Mouse (Mus musculus) midbrain, embryonic 11.5 days (tissue): ENCODE data around the gene Nelfa. TPM values are rescaled to one million over a fixed set of nuclear protein-coding genes. Genes with fewer than 3 reads are reported as not detected.

Experiments used
- ATAC-seq: fragments of 200-750 bp; cut with Nextera tagmentation; 2 replicates; pipeline ENCODE4 v1.8.0; 2017; ENCODE audit warnings: moderate TSS enrichment, moderate library complexity; ENCODE audit not compliant: low FRiP score
- DNase-seq: peaks from one replicate; pipeline ENCODE4 v3.0.0; 2015; ENCODE audit warnings: low spot score; ENCODE audit errors: missing footprints
- H3K27ac ChIP-seq: fragments of 300-500 bp; sonication (generic); 2 replicates; pipeline ENCODE4 v1.5.1; 2014; ENCODE audit warnings: low read depth, low read length
- H3K27me3 ChIP-seq: fragments of 300-500 bp; sonication (generic); 2 replicates; pipeline ENCODE4 v1.6.1; 2014; ENCODE audit warnings: mild to moderate bottlenecking, low read length, moderate library complexity, mixed read lengths; ENCODE audit not compliant: control insufficient read depth, insufficient read depth
- H3K36me3 ChIP-seq: fragments of 300-500 bp; sonication (generic); 2 replicates; pipeline ENCODE4 v1.6.1; 2014; ENCODE audit warnings: mild to moderate bottlenecking, low read length, moderate library complexity, mixed read lengths; ENCODE audit not compliant: control insufficient read depth, insufficient read depth
- H3K4me1 ChIP-seq: fragments of 300-500 bp; sonication (generic); 2 replicates; pipeline ENCODE4 v1.6.1; 2014; ENCODE audit warnings: low read length; ENCODE audit not compliant: control insufficient read depth, insufficient read depth
- H3K4me2 ChIP-seq: fragments of 300-500 bp; sonication (generic); 2 replicates; pipeline ENCODE4 v1.6.1; 2014; ENCODE audit warnings: mild to moderate bottlenecking, moderate library complexity
- H3K4me3 ChIP-seq: fragments of 300-500 bp; sonication (generic); 2 replicates; pipeline ENCODE4 v1.5.1; 2014; ENCODE audit warnings: low read depth, low read length
- H3K9ac ChIP-seq: fragments of 300-500 bp; sonication (generic); 2 replicates; pipeline ENCODE4 v1.6.1; 2014; ENCODE audit warnings: low read length
- H3K9me3 ChIP-seq: fragments of 300-500 bp; sonication (generic); 2 replicates; pipeline ENCODE4 v1.6.1; 2016; ENCODE audit warnings: low read length; ENCODE audit not compliant: control insufficient read depth
- WGBS: fragments of 180-500 bp; shearing (Covaris S2); extraction: QIAGEN DNeasy Blood & Tissue Kit; methylation state at CpG from one replicate; pipeline ENCODE4 v1.1.7; 2014; 5-methylcytosine and 5-hydroxymethylcytosine counted together
- polyA plus RNA-seq: library from polyadenylated mRNA; unstranded; fragments of >200 nt; fragmentation: Nextera tagmentation; extraction: Ambion mirVana; gene quantifications from 2 replicates; pipeline ENCODE4 v1.2.1, GENCODE M21; 2014

Gene Nelfa
- 57.3 and 63.9 TPM in 2 replicates for polyA plus RNA-seq

GRCm38 (mm10) chr5:33936120-33936707 lies at the start of gene Nelfa:
Gene Nelfa (minus strand): TSS chr5:33936413.
- Histone ChIP-seq H3K4me3 (peak within 1 kb of the TSS; percentile 78), H3K4me1 (peaks cover 20% of the 10 kb centered on the region), H3K9me3 (peaks cover 9% of the 10 kb centered on the region; the same call in 1 of the 2 replicates), H3K36me3 (no peaks in the 10 kb centered on the region), H3K9ac (peak within 1 kb of the TSS; percentile 84), H3K27ac (peak within 1 kb of the TSS; percentile 82), H3K4me2 (peak within 1 kb of the TSS; percentile 64), H3K27me3 (no peaks in the 10 kb centered on the region)
- DNase-seq = peak; percentile 99
- peak; percentile 96 for ATAC-seq
- WGBS = 1% methylated on average over 61 of the region's 61 CpGs

DNA sequence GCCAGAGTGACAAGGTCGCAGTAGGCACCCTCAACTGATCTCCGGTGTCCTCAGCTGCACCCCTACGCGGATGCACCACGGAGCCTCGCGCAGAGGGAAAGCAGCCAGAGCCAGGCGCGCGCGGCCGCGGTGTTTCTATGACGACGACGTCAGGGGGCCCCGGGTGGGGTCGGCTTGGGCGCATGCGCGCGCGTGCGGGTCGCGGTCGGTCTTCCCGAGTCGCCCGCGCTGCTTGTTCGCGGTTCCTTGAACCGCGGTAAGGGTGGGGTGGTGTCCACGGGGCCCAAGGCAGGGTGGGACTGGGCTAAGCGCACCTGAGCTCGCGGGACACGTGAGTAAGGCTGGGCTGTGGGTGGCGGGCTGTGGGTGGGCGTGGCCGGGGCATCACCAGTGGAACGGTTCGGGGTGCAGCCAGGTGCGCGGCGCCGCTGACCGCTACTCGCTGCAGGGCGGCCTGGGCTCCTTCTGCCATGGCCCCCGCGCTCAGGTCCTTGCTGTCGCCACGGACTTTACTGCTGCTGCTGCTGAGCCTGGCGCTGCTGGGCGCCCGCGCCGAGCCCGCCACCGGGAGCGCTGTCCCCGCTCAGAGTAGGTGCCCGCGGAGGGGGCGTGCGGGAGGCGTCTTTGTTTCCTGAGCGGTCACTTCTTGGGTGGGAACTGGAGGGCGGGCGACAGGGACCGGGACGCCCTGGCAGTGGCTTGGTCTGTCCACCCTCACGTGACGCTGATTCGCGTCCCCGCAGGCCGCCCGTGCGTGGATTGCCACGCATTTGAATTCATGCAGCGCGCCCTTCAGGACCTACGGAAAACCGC lies 47.3 kb upstream of the Nelfa start, which contains the start of gene Gm1673:
TSS of gene Gm1673 (plus strand) at position 125 of the 813 bp plus-strand sequence.
- peak within 1 kb of the TSS; percentile 71 for H3K27ac ChIP-seq
- WGBS = under 1% methylated on average over 82 of the region's 88 CpGs
- peak within 1 kb of the TSS; percentile 85 for H3K9ac ChIP-seq
- H3K4me3 ChIP-seq = peak within 1 kb of the TSS; percentile 90
- peak within 1 kb of the TSS; percentile 71 for H3K4me2 ChIP-seq
- DNase-seq (peak; percentile 99), ATAC-seq (peak; percentile 92)
- H3K36me3 ChIP-seq = no peaks in the 10 kb centered on the region; the same call in 1 of the 2 replicates
- peaks cover 18% of the 10 kb centered on the region for H3K4me1 ChIP-seq
- no peaks in the 10 kb centered on the region for H3K9me3 ChIP-seq
- H3K27me3 ChIP-seq = no peaks in the 10 kb centered on the region

DNA sequence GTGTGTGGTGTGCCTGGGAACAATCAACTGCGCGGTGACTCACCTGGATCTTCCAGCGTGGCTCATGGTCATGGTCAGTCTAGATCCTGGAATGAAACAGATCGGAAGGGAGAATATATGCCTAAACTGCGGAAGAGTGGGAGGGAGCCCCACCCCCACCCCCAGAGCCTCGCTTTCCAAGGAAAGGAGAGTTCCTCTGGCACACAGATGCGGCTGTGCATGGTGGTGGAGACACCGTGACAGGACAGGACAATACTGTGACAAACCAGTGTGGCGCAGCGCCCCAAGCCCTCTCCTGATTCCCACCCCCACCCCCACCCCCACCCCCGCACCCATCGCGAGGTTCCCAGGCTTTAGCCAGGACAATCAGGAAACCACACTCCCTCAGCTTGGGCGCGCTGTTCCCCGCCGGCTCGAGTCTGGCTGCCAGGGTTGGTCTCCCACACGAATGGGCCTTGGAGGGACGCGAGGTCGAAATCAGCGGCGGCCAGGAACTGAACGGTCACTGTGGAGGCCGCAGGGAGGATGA lies 46.6 kb upstream of the Nelfa start:
- ATAC-seq (peak; percentile 59), DNase-seq (peak; percentile 86)
- H3K27ac ChIP-seq = peak overlapping the region; percentile 71
- peak overlapping the region; percentile 71 for H3K4me2 ChIP-seq
- peaks cover 18% of the 10 kb centered on the region for H3K4me1 ChIP-seq
- 4% methylated on average over 26 of the region's 26 CpGs for WGBS
- H3K4me3 ChIP-seq = peak overlapping the region; percentile 90
- peaks cover 4% of the 10 kb centered on the region; the same call in 1 of the 2 replicates for H3K36me3 ChIP-seq
- no peaks in the 10 kb centered on the region for H3K27me3 ChIP-seq
- H3K9me3 ChIP-seq = no peaks in the 10 kb centered on the region
- peak overlapping the region; percentile 85 for H3K9ac ChIP-seq

- ATAC-seq = no peak
- 41% methylated on average over 3 of the region's 3 CpGs for WGBS
These were observed 40.1 kb upstream of the Nelfa start for GRCm38 (mm10) chr5:33976267-33976666.

GRCm38 (mm10) chr5:33974736-33975135 lies 38.5 kb upstream of the Nelfa start:
- WGBS = 63% methylated on average over 2 of the region's 2 CpGs
- Histone ChIP-seq H3K4me2 (no peak overlapping the region), H3K4me1 (no peaks in the 10 kb centered on the region), H3K27ac (no peak overlapping the region), H3K4me3 (no peak overlapping the region), H3K9me3 (no peaks in the 10 kb centered on the region), H3K9ac (no peak overlapping the region), H3K36me3 (peaks cover 4% of the 10 kb centered on the region; the same call in 1 of the 2 replicates), H3K27me3 (no peaks in the 10 kb centered on the region)
- DNase-seq (no peak), ATAC-seq (no peak)

More at GRCm38 (mm10) chr5:33976267-33976666, 40.1 kb upstream of the Nelfa start:
- no peak for DNase-seq
- H3K36me3 ChIP-seq = peaks cover 4% of the 10 kb centered on the region; the same call in 1 of the 2 replicates
- H3K9me3 ChIP-seq = no peaks in the 10 kb centered on the region
- no peak overlapping the region for H3K4me2 ChIP-seq
- no peak overlapping the region for H3K9ac ChIP-seq
- no peak overlapping the region for H3K27ac ChIP-seq
- no peak overlapping the region for H3K4me3 ChIP-seq
- no peaks in the 10 kb centered on the region for H3K27me3 ChIP-seq
- no peaks in the 10 kb centered on the region for H3K4me1 ChIP-seq

- WGBS = 83% methylated on average over 4 of the region's 4 CpGs
- H3K27ac ChIP-seq = no peak overlapping the region
- H3K27me3 ChIP-seq = no peaks in the 10 kb centered on the region
- H3K4me2 ChIP-seq = no peak overlapping the region
- H3K4me3 ChIP-seq = no peak overlapping the region
- H3K9me3 ChIP-seq = no peaks in the 10 kb centered on the region; the same call in 1 of the 2 replicates
- H3K9ac ChIP-seq = no peak overlapping the region
- no peaks in the 10 kb centered on the region for H3K4me1 ChIP-seq
- H3K36me3 ChIP-seq = no peaks in the 10 kb centered on the region
- ATAC-seq (no peak), DNase-seq (no peak)
These were observed 23.2 kb upstream of the Nelfa start for GRCm38 (mm10) chr5:33959382-33959781.

GRCm38 (mm10) chr5:33955868-33956267 lies 19.7 kb upstream of the Nelfa start:
- Histone ChIP-seq H3K27me3 (no peaks in the 10 kb centered on the region), H3K27ac (no peak overlapping the region), H3K36me3 (no peaks in the 10 kb centered on the region), H3K4me3 (no peak overlapping the region), H3K9me3 (peaks cover 3% of the 10 kb centered on the region; the same call in 1 of the 2 replicates), H3K4me2 (no peak overlapping the region), H3K4me1 (no peaks in the 10 kb centered on the region), H3K9ac (no peak overlapping the region)
- WGBS = 87% methylated on average over 4 of the region's 4 CpGs
- ATAC-seq (no peak), DNase-seq (no peak)

- ATAC-seq = no peak
- Histone ChIP-seq H3K9me3 (peaks cover 3% of the 10 kb centered on the region; the same call in 1 of the 2 replicates), H3K4me2 (no peak overlapping the region), H3K9ac (no peak overlapping the region), H3K27me3 (no peaks in the 10 kb centered on the region), H3K36me3 (no peaks in the 10 kb centered on the region), H3K27ac (no peak overlapping the region), H3K4me3 (no peak overlapping the region), H3K4me1 (no peaks in the 10 kb centered on the region)
- 46% methylated on average over 10 of the region's 10 CpGs for WGBS
- DNase-seq = peak; percentile 94
These were observed 18.1 kb upstream of the Nelfa start for GRCm38 (mm10) chr5:33954354-33954753.
